Mouse (Mus musculus) urinary bladder, adult 2 months (tissue): ENCODE data around the gene Olfr619. TPM values are rescaled to one million over a fixed set of nuclear protein-coding genes. Genes with fewer than 3 reads are reported as not detected.

Source experiments
- DNase-seq: peaks from one replicate; pipeline ENCODE4 v3.0.0; 2022; ENCODE audit warnings: low spot score
- polyA plus RNA-seq: library from polyadenylated mRNA; depleted of rRNA; stranded (reverse); fragments of >200 nt; gene quantifications from 2 replicates; pipeline ENCODE4 v1.2.3, GENCODE M21; 2012; rRNA removed

Gene Olfr619
- not detected in 2 replicates for polyA plus RNA-seq

DNA sequence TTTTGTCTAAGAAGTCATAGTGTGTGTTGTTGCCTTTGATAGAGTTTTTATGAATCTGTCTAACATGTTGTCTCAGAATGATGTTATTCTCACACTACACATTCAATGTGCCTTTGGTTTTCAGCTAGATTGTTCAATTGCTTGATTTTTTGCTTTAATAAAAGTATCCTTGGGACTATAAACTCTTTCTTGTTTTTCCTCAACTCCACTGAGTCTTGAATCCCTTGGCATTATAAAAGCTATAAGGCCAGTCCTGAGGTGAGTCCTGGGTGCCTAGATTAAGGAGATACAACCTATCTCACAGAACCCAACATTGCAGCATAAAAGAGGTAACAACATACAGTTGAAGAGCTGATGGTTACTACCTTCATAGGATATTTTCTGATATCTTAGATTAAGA, at the start of gene Olfr619:
Gene Olfr619, plus strand, starts transcription at position 301 of the 400 bp plus-strand sequence.
- DNase-seq, result no peak

DNA sequence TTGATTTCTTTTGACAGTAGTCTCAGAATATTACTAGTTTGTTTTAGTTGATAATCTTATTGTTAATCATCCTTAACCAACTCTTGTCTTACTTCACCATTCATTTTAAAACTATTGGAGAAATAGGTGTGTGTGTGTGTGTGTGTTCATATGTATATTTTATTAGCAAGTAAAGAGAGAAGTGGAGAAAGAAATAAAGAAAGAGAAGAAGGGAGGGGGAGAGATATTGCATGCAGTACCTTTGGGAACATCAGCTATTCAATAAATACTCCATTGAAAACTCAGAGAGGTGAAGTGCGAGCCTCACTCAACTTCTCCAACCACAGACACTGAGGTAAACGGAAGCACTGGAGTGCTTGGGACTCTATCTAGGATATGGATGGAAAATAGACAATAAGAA, 44.6 kb upstream of the Olfr619 start, which contains the start of gene Olfr615:
Gene Olfr615, plus strand, starts transcription at position 301 of the 400 bp plus-strand sequence.
- DNase-seq, result no peak

DNA sequence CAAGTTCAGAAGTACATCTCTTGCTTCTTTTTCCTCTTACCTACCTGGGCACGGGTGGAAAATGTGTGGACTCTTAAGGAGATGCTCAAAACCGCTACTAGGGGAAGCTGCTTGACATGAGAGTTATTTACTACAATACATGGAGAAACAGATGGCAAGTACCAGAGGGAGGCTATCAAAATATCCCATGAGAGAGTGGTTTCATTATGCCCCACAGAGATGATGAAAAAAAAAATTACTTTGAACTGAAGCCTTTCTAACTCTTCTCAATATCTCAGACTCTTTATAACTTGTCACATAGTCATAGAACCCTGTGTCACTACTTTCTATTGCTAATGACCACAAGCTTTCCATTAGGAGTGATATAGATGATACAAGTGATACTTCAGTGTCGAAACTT, 31.3 kb upstream of the Olfr619 start, which contains the start of gene Olfr616:
Gene Olfr616, minus strand, starts transcription at position 101 of the 400 bp plus-strand sequence.
- no peak for DNase-seq

DNA sequence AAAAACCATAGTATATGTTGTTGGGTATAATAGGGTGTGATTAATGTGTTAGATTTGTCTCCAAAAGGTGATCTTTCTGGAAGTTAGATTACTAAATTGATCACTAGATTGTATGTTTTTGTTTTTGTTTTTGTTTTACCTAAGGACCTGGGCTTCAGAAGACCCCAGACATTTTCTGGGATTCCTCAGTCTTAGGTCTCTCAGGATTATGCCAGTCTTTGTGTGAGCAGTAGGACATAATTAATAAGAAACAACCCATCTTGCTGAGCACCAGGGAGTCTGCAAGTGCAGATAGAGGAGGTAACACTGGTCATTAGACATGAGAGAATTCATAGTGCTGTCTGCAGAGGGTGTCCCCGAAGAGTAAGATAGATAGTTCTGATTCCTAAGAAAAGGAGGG, 27.6 kb upstream of the Olfr619 start, which contains the start of gene Olfr617:
Gene Olfr617, plus strand, starts transcription at position 301 of the 400 bp plus-strand sequence.
- DNase-seq, result no peak

DNA sequence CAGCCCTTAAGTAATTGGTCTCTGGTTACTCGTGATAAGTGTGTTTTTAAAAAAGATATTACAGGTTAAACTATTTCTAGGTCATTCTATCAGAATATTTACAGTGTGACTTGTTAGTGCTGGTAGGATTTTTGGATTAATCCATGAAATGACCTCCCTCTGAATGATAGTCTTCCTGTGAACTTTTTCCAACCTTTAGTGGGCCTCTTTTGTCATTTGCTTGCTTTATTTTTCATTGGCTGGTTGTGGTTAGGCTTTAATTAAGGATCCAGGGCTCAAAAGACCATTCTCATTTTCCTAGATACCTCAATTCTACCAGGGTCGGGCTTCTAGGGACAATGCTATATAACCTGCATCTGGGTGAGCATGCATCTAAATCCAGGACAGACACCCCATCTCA, 10.6 kb upstream of the Olfr619 start, which contains the start of gene Olfr618:
Gene Olfr618, plus strand, starts transcription at position 301 of the 400 bp plus-strand sequence.
- DNase-seq, result no peak

DNA sequence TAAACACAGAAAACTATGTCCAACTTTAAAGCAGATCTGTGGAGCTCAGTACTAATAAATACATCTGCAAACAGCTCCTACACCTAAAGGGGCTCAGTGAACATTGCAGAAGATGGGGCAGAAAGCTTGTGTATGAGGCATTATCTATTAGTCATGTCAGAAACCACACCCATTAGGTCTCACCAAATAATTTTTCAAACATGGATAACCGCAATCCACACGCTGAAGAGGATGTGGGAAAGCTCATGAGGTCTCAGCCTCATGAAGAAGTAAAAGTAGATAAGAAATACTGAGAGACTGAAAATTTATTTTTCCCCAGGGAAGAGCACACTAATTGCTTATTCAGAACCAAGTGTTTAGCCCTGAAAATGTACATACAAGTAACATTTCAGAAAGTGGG, 7.0 kb downstream of the Olfr619 start:
- DNase-seq, result no peak

DNA sequence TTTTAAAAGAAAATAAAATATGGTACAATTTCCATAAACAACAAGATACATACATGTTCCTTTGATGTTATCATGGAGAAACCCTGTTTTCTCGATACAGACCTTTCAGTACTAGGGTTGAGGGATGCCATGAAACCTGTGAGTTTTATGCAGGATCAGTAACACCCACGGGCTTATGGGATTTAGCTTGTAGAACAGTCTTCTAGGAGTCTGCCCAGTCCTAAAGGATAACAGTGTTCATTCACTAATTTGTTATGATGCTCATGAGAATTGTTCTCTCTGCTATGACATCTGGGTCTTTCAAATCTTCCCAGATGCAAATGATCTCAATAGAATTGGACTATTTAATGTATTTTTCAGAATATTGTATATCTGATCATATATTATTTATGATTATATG, 12.1 kb downstream of the Olfr619 start, which contains the start of gene Olfr620:
Gene Olfr620, minus strand, starts transcription at position 101 of the 400 bp plus-strand sequence.
- no peak for DNase-seq

DNA sequence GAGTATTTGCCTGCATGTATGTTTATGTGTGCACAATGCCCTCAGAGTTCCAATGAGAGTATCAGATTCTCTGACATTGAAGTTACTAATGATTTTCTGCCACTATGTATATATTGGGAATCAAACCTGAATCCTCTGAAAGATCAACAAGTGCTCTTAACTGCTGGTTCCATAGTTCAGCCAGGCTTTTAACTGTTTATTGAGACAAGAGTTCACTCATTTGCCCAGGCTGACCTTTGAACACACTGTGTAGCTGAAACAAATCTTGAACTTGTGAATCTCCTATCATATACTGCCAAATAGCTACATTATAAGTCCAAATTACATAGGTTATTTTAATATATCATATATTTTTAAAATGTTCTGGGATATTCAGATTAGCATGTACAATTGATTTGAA, 36.4 kb downstream of the Olfr619 start:
- DNase-seq, result no peak

DNA sequence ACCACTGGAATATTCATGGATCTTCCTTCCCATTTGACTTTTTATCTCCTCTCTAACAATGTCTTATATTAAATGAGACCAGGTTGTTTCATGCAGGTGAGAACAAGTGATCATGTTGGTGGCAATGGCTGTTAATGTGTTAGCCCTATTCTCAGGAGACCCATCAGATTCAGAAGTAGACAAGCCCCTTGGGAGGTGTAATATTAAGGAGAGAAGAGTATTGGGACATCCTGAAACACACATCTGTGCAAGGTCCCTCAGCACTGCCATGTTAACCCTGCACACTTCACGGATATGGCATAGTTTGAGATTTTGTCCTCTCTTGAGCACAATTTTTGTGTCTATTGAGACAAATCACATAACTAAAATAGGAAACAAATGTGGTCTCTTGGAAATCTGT, 42.2 kb downstream of the Olfr619 start, which contains the start of gene Olfr622:
Gene Olfr622, minus strand, starts transcription at position 101 of the 400 bp plus-strand sequence.
- no peak for DNase-seq

DNA sequence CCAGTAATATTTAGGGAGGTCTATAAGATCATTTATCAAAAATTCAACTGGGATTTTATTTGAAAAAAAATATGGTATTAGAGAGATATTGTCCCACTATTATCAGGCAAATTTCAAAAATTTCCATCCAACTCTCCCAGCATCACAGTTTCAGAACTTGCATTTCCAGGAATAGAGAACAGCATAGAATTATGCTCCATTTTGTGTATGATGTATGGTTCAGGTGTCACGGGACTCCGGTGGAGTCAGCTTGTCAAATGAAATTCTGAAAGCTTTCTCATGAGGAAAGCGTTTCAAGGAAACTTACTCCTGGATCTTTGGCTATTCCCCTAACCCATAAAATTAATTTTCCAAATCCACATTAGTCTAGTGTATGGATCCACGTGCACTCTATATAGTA, 43.7 kb downstream of the Olfr619 start:
- no peak for DNase-seq

Other genes with a start within 250 kb of the Olfr619 start
- not detected in 2 replicates for gene Olfr601, start 237.9 kb upstream of the Olfr619 start, polyA plus RNA-seq
- gene Olfr603, start 214.4 kb upstream of the Olfr619 start, polyA plus RNA-seq, result not detected in 2 replicates
- gene Usp17lc, start 185.5 kb upstream of the Olfr619 start, polyA plus RNA-seq, result not detected in 2 replicates
- not detected in 2 replicates for gene Olfr605, start 155.1 kb upstream of the Olfr619 start, polyA plus RNA-seq
- not detected in 2 replicates for gene Olfr606, start 151.5 kb upstream of the Olfr619 start, polyA plus RNA-seq
- gene Olfr607, start 136.4 kb upstream of the Olfr619 start, polyA plus RNA-seq, result not detected in 2 replicates
- gene Olfr608, start 130.7 kb upstream of the Olfr619 start, polyA plus RNA-seq, result not detected in 2 replicates
- not detected in 2 replicates for gene Olfr609, start 102.5 kb upstream of the Olfr619 start, polyA plus RNA-seq
- not detected in 2 replicates for gene Olfr610, start 88.5 kb upstream of the Olfr619 start, polyA plus RNA-seq
- gene Olfr611, start 79.7 kb upstream of the Olfr619 start, polyA plus RNA-seq, result not detected in 2 replicates
- not detected in 2 replicates for gene Olfr612, start 57.9 kb upstream of the Olfr619 start, polyA plus RNA-seq
- not detected in 2 replicates for gene Olfr613, start 52.5 kb upstream of the Olfr619 start, polyA plus RNA-seq
- not detected in 2 replicates for gene Olfr615, start 44.5 kb upstream of the Olfr619 start, polyA plus RNA-seq
- gene Olfr616, start 31.4 kb upstream of the Olfr619 start, polyA plus RNA-seq, result not detected in 2 replicates
- gene Olfr617, start 27.5 kb upstream of the Olfr619 start, polyA plus RNA-seq, result not detected in 2 replicates
- not detected in 2 replicates for gene Olfr618, start 10.5 kb upstream of the Olfr619 start, polyA plus RNA-seq
- gene Olfr620, start 12.0 kb downstream of the Olfr619 start, polyA plus RNA-seq, result not detected in 2 replicates
- gene Olfr622, start 42.1 kb downstream of the Olfr619 start, polyA plus RNA-seq, result not detected in 2 replicates
- not detected in 2 replicates for gene Olfr623, start 63.1 kb downstream of the Olfr619 start, polyA plus RNA-seq
- 0.01 and 0.03 TPM in 2 replicates for gene Olfr624, start 70.6 kb downstream of the Olfr619 start, polyA plus RNA-seq
- gene Olfr625-ps1, start 82.1 kb downstream of the Olfr619 start, polyA plus RNA-seq, result not detected in 2 replicates
- not detected in 2 replicates for gene Olfr243, start 114.1 kb downstream of the Olfr619 start, polyA plus RNA-seq
- not detected in 2 replicates for gene Olfr628, start 129.8 kb downstream of the Olfr619 start, polyA plus RNA-seq
- gene Olfr629, start 144.4 kb downstream of the Olfr619 start, polyA plus RNA-seq, result not detected in 2 replicates
- gene Olfr630, start 156.8 kb downstream of the Olfr619 start, polyA plus RNA-seq, result not detected in 2 replicates
- not detected in 2 replicates for gene Olfr69, start 171.0 kb downstream of the Olfr619 start, polyA plus RNA-seq
- not detected in 2 replicates for gene Olfr68, start 179.1 kb downstream of the Olfr619 start, polyA plus RNA-seq
- gene Olfr67, start 191.2 kb downstream of the Olfr619 start, polyA plus RNA-seq, result not detected in 2 replicates
- gene Hbb-bt, start 213.4 kb downstream of the Olfr619 start, polyA plus RNA-seq, result 33.8 and 35.3 TPM in 2 replicates
- gene Hbb-bs, start 227.5 kb downstream of the Olfr619 start, polyA plus RNA-seq, result 257 and 296 TPM in 2 replicates
- gene Hbb-bh2, start 239.9 kb downstream of the Olfr619 start, polyA plus RNA-seq, result not detected in 2 replicates
- 0.15 and 0.18 TPM in 2 replicates for gene Hbb-bh1, start 242.6 kb downstream of the Olfr619 start, polyA plus RNA-seq